Mouse (Mus musculus): Measurements from ENCODE around the gene Herpud1. TPM values are rescaled to one million over a fixed set of nuclear protein-coding genes. Genes with fewer than 3 reads are reported as not detected.

The Herpud1 gene
- polyA plus RNA-seq, 1 experiment from 2014 or later = 62.4 TPM

Other genes with a start within 250 kb of the Herpud1 start
- not detected in 2 replicates for gene Mt4, start 249.2 kb upstream of the Herpud1 start, polyA plus RNA-seq (2014; fragmentation: Nextera tagmentation; extraction: Ambion mirVana)
- gene Mt3, start 233.8 kb upstream of the Herpud1 start, polyA plus RNA-seq (2014; fragmentation: Nextera tagmentation; extraction: Ambion mirVana) = 0.61 TPM in 1 of 2 replicates, not detected in the other
- 21.7 and 23.2 TPM in 2 replicates for gene Mt2, start 213.8 kb upstream of the Herpud1 start, polyA plus RNA-seq (2014; fragmentation: Nextera tagmentation; extraction: Ambion mirVana)
- 81.4 and 82.2 TPM in 2 replicates for gene Mt1, start 207.4 kb upstream of the Herpud1 start, polyA plus RNA-seq (2014; fragmentation: Nextera tagmentation; extraction: Ambion mirVana)
- gene Nup93, start 171.9 kb upstream of the Herpud1 start, polyA plus RNA-seq (2014; fragmentation: Nextera tagmentation; extraction: Ambion mirVana) = 128 and 135 TPM in 2 replicates
- gene Slc12a3, start 57.2 kb upstream of the Herpud1 start, polyA plus RNA-seq (2014; fragmentation: Nextera tagmentation; extraction: Ambion mirVana) = 0.16 TPM in 1 of 2 replicates, not detected in the other
- gene Nlrc5, start 47.9 kb downstream of the Herpud1 start, polyA plus RNA-seq (2014; fragmentation: Nextera tagmentation; extraction: Ambion mirVana) = 0.24 TPM in 1 of 2 replicates, not detected in the other
- gene Cpne2, start 146.6 kb downstream of the Herpud1 start, polyA plus RNA-seq (2014; fragmentation: Nextera tagmentation; extraction: Ambion mirVana) = 6.3 and 8.5 TPM in 2 replicates
- gene Rspry1, start 215.5 kb downstream of the Herpud1 start, polyA plus RNA-seq (2014; fragmentation: Nextera tagmentation; extraction: Ambion mirVana) = 43.1 and 47.1 TPM in 2 replicates
- gene Fam192a, start 215.6 kb downstream of the Herpud1 start, polyA plus RNA-seq (2014; fragmentation: Nextera tagmentation; extraction: Ambion mirVana) = 82.2 and 90.2 TPM in 2 replicates

Measured in limb, embryonic 11.5 days (tissue).